Mouse (Mus musculus) T-helper 1 cell (primary cell): ENCODE measurements at regions not wholly inside any gene's neighbourhood (a gene's known extent, or its start where the extent isn't known, plus 50 kb on each side); places are given as distances from the start of the nearest gene placed in this dataset.

ENCODE experiments used
- in situ Hi-C: fragments of 300-600 bp; cut with MboI, MseI; formaldehyde crosslinking; loops from one replicate; pipeline ENCODE4 v1.15.1; 2025; ENCODE audit warnings: high pct_unique_total_duplicates

GRCm38 (mm10) chr2:46360049-46360712 is 1243.0 kb upstream of the Zeb2 start:
- in situ Hi-C loops, result no loop called here

GRCm38 (mm10) chr2:46358225-46358624 is 1241.0 kb upstream of the Zeb2 start:
- in situ Hi-C loops, result no loop called here

GRCm38 (mm10) chr2:46356651-46357050 is 1239.5 kb upstream of the Zeb2 start:
- in situ Hi-C loops, result no loop called here

- in situ Hi-C loops, result no loop called here
Measured at GRCm38 (mm10) chr2:46340694-46341093, 1223.5 kb upstream of the Zeb2 start.

- in situ Hi-C loops, result no loop called here
Measured at GRCm38 (mm10) chr2:46316666-46317065, 1199.5 kb upstream of the Zeb2 start.

- in situ Hi-C loops, result no loop called here
Measured at GRCm38 (mm10) chr2:46315243-46315642, 1198.0 kb upstream of the Zeb2 start.

GRCm38 (mm10) chr2:46307582-46308153 is 1190.5 kb upstream of the Zeb2 start:
- in situ Hi-C loops, result no loop called here

GRCm38 (mm10) chr2:46302627-46303026 is 1185.4 kb upstream of the Zeb2 start:
- in situ Hi-C loops, result no loop called here

- in situ Hi-C loops, result no loop called here
Measured at GRCm38 (mm10) chr2:46297274-46297843, 1180.2 kb upstream of the Zeb2 start.

- in situ Hi-C loops, result no loop called here
Measured at GRCm38 (mm10) chr2:46283929-46284598, 1166.9 kb upstream of the Zeb2 start.

GRCm38 (mm10) chr2:46280822-46281221 is 1163.6 kb upstream of the Zeb2 start:
- in situ Hi-C loops, result no loop called here

- in situ Hi-C loops, result no loop called here
Measured at GRCm38 (mm10) chr2:46261618-46262017, 1144.4 kb upstream of the Zeb2 start.

GRCm38 (mm10) chr2:46251562-46251961 is 1134.4 kb upstream of the Zeb2 start:
- in situ Hi-C loops, result no loop called here

GRCm38 (mm10) chr2:46245717-46246116 is 1128.5 kb upstream of the Zeb2 start:
- in situ Hi-C loops, result no loop called here

GRCm38 (mm10) chr2:46244697-46245096 is 1127.5 kb upstream of the Zeb2 start:
- in situ Hi-C loops, result no loop called here

GRCm38 (mm10) chr2:46242806-46243205 is 1125.6 kb upstream of the Zeb2 start:
- in situ Hi-C loops, result no loop called here

- in situ Hi-C loops, result no loop called here
Measured at GRCm38 (mm10) chr2:46239874-46240273, 1122.7 kb upstream of the Zeb2 start.

GRCm38 (mm10) chr2:46230791-46231450 is 1113.7 kb upstream of the Zeb2 start:
- in situ Hi-C loops, result no loop called here

GRCm38 (mm10) chr2:46218336-46218957 is 1101.3 kb upstream of the Zeb2 start:
- in situ Hi-C loops, result no loop called here

GRCm38 (mm10) chr2:46199341-46199740 is 1082.1 kb upstream of the Zeb2 start:
- in situ Hi-C loops, result no loop called here

- in situ Hi-C loops, result no loop called here
Measured at GRCm38 (mm10) chr2:46187265-46187888, 1070.2 kb upstream of the Zeb2 start.
